Mouse (Mus musculus): Measurements from ENCODE around the gene Dleu7. TPM values are rescaled to one million over a fixed set of nuclear protein-coding genes. Genes with fewer than 3 reads are reported as not detected.

Gene Dleu7
- total and polyA plus RNA-seq, 2 experiments from 2014 or later, result 16.2 to 31.2 TPM

GRCm38 (mm10) chr14:62245557-62245956 lies 47.3 kb downstream of the Dleu7 start:
- no peak for DNase-seq (ENCODE audit: low spot score)
- TF ChIP-seq CTCF (IDR thresholded peaks at IDR 0.05; ENCODE audit: low read depth), result no peak
- no peak overlapping the region for H3K9ac ChIP-seq (replicated peaks; ENCODE audit: low read length)
- H3K27ac ChIP-seq, result no peak overlapping the region
- no peaks in the 10 kb centered on the region for H3K36me3 ChIP-seq (ENCODE audit: insufficient read depth, low read length)
- 35% methylated on average over 4 of the region's 4 CpGs for WGBS
- H3K4me3 ChIP-seq (ENCODE audit: low read length), result no peak overlapping the region
- no peaks in the 10 kb centered on the region for H3K4me1 ChIP-seq (ENCODE audit: insufficient read depth, low read length)
- H3K9me3 ChIP-seq (ENCODE audit: low read length), result no peaks in the 10 kb centered on the region
- H3K27me3 ChIP-seq (ENCODE audit: insufficient read depth, low read length), result no peaks in the 10 kb centered on the region
- H3K4me2 ChIP-seq (ENCODE audit: low read depth, low read length), result no peak overlapping the region
- no peak for ATAC-seq

- no peak overlapping the region for H3K9ac ChIP-seq (replicated peaks; ENCODE audit: low read length)
- DNase-seq (ENCODE audit: low spot score) (no peak), ATAC-seq (no peak)
- WGBS, result 58% methylated on average over 2 of the region's 2 CpGs
- no peak for TF ChIP-seq CTCF (IDR thresholded peaks at IDR 0.05; ENCODE audit: low read depth)
- H3K4me2 ChIP-seq (ENCODE audit: low read depth, low read length), result no peak overlapping the region
- H3K4me1 ChIP-seq (ENCODE audit: insufficient read depth, low read length), result no peaks in the 10 kb centered on the region
- no peaks in the 10 kb centered on the region for H3K9me3 ChIP-seq (ENCODE audit: low read length)
- H3K36me3 ChIP-seq (ENCODE audit: insufficient read depth, low read length), result no peaks in the 10 kb centered on the region
- H3K4me3 ChIP-seq (ENCODE audit: low read length), result no peak overlapping the region
- no peak overlapping the region for H3K27ac ChIP-seq
- H3K27me3 ChIP-seq (ENCODE audit: insufficient read depth, low read length), result no peaks in the 10 kb centered on the region
These were observed 49.3 kb downstream of the Dleu7 start for GRCm38 (mm10) chr14:62243530-62243929.

DNA sequence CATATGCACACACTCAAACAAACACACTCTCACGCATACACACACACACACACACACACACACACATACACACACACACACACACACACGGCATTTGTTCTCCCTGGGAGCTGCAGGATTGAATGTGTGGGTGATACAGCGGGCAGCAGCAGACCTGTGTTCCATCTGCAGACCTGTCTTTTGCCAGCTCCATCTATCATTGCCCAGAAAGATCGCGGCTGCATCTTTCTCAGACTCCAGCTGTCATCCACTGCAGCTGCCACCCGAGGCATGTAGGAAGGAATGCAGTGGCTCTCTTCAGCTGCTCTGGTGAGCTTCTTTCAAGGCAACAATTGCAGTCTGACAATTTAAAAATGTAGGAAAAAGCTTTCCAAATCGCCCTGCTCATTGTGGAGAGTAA lies 56.9 kb downstream of the Dleu7 start:
- WGBS, result 48% methylated on average over 7 of the region's 7 CpGs
- H3K4me2 ChIP-seq (ENCODE audit: low read depth, low read length), result no peak overlapping the region
- no peaks in the 10 kb centered on the region for H3K9me3 ChIP-seq (ENCODE audit: low read length)
- no peak for TF ChIP-seq CTCF (IDR thresholded peaks at IDR 0.05; ENCODE audit: low read depth)
- H3K9ac ChIP-seq (replicated peaks; ENCODE audit: low read length), result no peak overlapping the region
- H3K4me1 ChIP-seq (ENCODE audit: insufficient read depth, low read length), result no peaks in the 10 kb centered on the region
- no peaks in the 10 kb centered on the region for H3K27me3 ChIP-seq (ENCODE audit: insufficient read depth, low read length)
- no peak overlapping the region for H3K27ac ChIP-seq
- no peak overlapping the region for H3K4me3 ChIP-seq (ENCODE audit: low read length)
- DNase-seq (ENCODE audit: low spot score) (peak; percentile 61), ATAC-seq (peak; percentile 62)
- no peaks in the 10 kb centered on the region for H3K36me3 ChIP-seq (ENCODE audit: insufficient read depth, low read length)

GRCm38 (mm10) chr14:62235214-62235613 lies 57.6 kb downstream of the Dleu7 start:
- H3K36me3 ChIP-seq (ENCODE audit: insufficient read depth, low read length), result no peaks in the 10 kb centered on the region
- H3K4me2 ChIP-seq (ENCODE audit: low read depth, low read length), result no peak overlapping the region
- H3K4me1 ChIP-seq (ENCODE audit: insufficient read depth, low read length), result no peaks in the 10 kb centered on the region
- 63% methylated on average over 1 of the region's 1 CpGs for WGBS
- TF ChIP-seq CTCF (IDR thresholded peaks at IDR 0.05; ENCODE audit: low read depth), result no peak
- H3K27ac ChIP-seq, result no peak overlapping the region
- DNase-seq (ENCODE audit: low spot score), result no peak
- no peaks in the 10 kb centered on the region for H3K27me3 ChIP-seq (ENCODE audit: insufficient read depth, low read length)
- H3K9ac ChIP-seq (replicated peaks; ENCODE audit: low read length), result no peak overlapping the region
- H3K4me3 ChIP-seq (ENCODE audit: low read length), result no peak overlapping the region
- ATAC-seq, result no peak
- no peaks in the 10 kb centered on the region for H3K9me3 ChIP-seq (ENCODE audit: low read length)

DNA sequence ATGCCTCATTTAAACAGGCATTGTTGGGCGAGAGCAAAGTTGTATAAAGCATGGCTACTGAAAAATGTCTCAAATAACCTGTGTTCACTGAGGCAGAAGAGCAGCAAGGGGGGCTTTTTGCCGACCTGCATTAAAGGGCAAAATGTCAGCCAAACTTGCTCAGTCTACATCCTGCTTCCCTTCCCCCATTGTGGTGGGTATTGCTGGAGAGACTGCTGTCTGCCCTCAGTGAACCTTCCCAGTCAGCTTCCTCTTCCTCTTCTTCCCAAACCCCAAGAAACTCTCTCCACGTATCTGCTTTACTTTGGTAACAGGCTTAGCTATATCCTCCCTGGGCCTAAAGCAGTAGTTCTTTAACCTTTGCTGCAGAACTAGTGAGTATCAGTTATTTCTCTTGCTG lies 61.9 kb downstream of the Dleu7 start:
- 37% methylated on average over 3 of the region's 3 CpGs for WGBS
- no peak for DNase-seq (ENCODE audit: low spot score)

GRCm38 (mm10) chr14:62227101-62227500 lies 65.7 kb downstream of the Dleu7 start:
- TF ChIP-seq CTCF (IDR thresholded peaks at IDR 0.05; ENCODE audit: low read depth), result no peak
- no peaks in the 10 kb centered on the region for H3K27me3 ChIP-seq (ENCODE audit: insufficient read depth, low read length)
- ATAC-seq (peak; percentile 69), DNase-seq (ENCODE audit: low spot score) (no peak)
- WGBS, result 27% methylated on average over 5 of the region's 5 CpGs
- H3K4me1 ChIP-seq (ENCODE audit: insufficient read depth, low read length), result no peaks in the 10 kb centered on the region; the same call in 1 of the 2 replicates
- peak overlapping the region; percentile 43 for H3K4me2 ChIP-seq (ENCODE audit: low read depth, low read length)
- no peaks in the 10 kb centered on the region for H3K9me3 ChIP-seq (ENCODE audit: low read length)
- H3K27ac ChIP-seq, result peak overlapping the region; percentile 65
- H3K4me3 ChIP-seq (ENCODE audit: low read length), result peak overlapping the region; percentile 11; the same call in 1 of the 2 replicates
- H3K9ac ChIP-seq (replicated peaks; ENCODE audit: low read length), result no peak overlapping the region
- no peaks in the 10 kb centered on the region for H3K36me3 ChIP-seq (ENCODE audit: insufficient read depth, low read length)

More for the DNA sequence above, 61.9 kb downstream of the Dleu7 start:
- Histone ChIP-seq H3K4me3 (ENCODE audit: low read length) (no peak overlapping the region), H3K9ac (replicated peaks; ENCODE audit: low read length) (no peak overlapping the region), H3K4me2 (ENCODE audit: low read depth, low read length) (no peak overlapping the region), H3K9me3 (ENCODE audit: low read length) (no peaks in the 10 kb centered on the region), H3K27ac (no peak overlapping the region), H3K4me1 (ENCODE audit: insufficient read depth, low read length) (no peaks in the 10 kb centered on the region; the same call in 1 of the 2 replicates), H3K36me3 (ENCODE audit: insufficient read depth, low read length) (no peaks in the 10 kb centered on the region), H3K27me3 (ENCODE audit: insufficient read depth, low read length) (no peaks in the 10 kb centered on the region)
- no peak for TF ChIP-seq CTCF (IDR thresholded peaks at IDR 0.05; ENCODE audit: low read depth)
- no peak for ATAC-seq

DNA sequence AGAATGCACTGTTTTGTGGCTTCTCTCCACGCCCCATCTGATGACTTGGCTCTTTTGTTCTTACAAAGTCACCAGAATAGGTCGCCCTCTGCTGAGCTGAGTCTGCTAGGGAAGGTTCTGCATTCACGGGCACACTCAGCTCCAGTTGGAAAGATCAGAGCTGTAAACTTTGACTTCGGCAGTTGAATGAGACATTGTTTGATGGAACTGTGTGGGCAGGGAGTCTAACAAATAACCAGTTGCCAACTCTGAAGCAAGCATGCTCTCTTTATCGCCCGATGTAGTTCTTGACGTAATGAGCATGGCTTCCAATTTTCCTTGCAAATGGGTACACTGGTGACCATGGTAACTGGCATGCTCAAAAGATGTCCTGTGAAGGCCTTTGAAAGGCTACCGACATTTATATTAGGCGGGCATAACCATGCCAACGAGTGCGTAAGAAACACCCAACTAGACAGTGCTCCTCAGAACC lies 66.2 kb downstream of the Dleu7 start:
- peak overlapping the region; percentile 43 for H3K4me2 ChIP-seq (ENCODE audit: low read depth, low read length)
- ATAC-seq (peak; percentile 94), DNase-seq (ENCODE audit: low spot score) (peak; percentile 84)
- H3K4me3 ChIP-seq (ENCODE audit: low read length), result peak overlapping the region; percentile 11; the same call in 1 of the 2 replicates
- H3K9me3 ChIP-seq (ENCODE audit: low read length), result no peaks in the 10 kb centered on the region
- TF ChIP-seq CTCF (IDR thresholded peaks at IDR 0.05; ENCODE audit: low read depth), result peak; percentile 66
- no peaks in the 10 kb centered on the region for H3K36me3 ChIP-seq (ENCODE audit: insufficient read depth, low read length)
- H3K4me1 ChIP-seq (ENCODE audit: insufficient read depth, low read length), result no peaks in the 10 kb centered on the region; the same call in 1 of the 2 replicates
- H3K9ac ChIP-seq (replicated peaks; ENCODE audit: low read length), result no peak overlapping the region
- H3K27ac ChIP-seq, result peak overlapping the region; percentile 65; the same call in 1 of the 2 replicates
- WGBS, result 19% methylated on average over 11 of the region's 11 CpGs
- no peaks in the 10 kb centered on the region for H3K27me3 ChIP-seq (ENCODE audit: insufficient read depth, low read length)

Other genes starting within 250 kb of the Dleu7 start
- gene Rnaseh2b, start 458 bp downstream of the Dleu7 start, total RNA-seq (2014; rRNA removed), result 20.4 and 22.3 TPM in 2 replicates
- gene Rnaseh2b, start 458 bp downstream of the Dleu7 start, polyA plus RNA-seq (2015; fragmentation: Nextera tagmentation; extraction: Ambion mirVana), result 40.8 and 42.5 TPM in 2 replicates
- 0.83 and 2.2 TPM in 2 replicates for gene Gucy1b2, start 163.2 kb upstream of the Dleu7 start, total RNA-seq (2014; rRNA removed)
- gene Gucy1b2, start 163.2 kb upstream of the Dleu7 start, polyA plus RNA-seq (2015; fragmentation: Nextera tagmentation; extraction: Ambion mirVana), result 0.80 and 0.83 TPM in 2 replicates